Mouse (Mus musculus): ENCODE results near the gene Slc44a5.

DNA sequence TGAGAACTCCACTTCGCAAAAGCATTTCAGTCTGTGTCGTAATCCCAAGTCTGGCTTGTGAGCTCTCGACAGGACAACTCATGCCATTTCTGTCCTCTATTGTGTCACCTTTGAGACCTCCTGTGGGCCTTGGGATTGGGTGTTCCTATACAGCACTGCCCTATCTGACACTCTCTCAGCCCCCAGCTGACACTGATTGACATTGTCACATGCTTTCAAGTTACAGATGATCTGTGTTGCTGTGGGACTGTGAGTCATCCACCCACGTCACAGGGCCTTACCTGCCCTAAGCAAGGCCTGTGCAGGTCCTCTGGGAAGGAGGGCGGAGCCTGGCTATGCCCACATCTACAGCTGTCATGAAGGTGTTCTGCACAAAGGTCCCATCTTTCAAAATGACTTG is 40.8 kb upstream of the Slc44a5 start:
- TF ChIP-seq CTCF (IDR thresholded peaks at IDR 0.05; ENCODE audit: borderline replicate concordance, insufficient read depth, low read length) (no peak), POLR2A (IDR thresholded peaks at IDR 0.05; ENCODE audit: low read depth, low read length) (no peak)
